In the genomic region with DNA sequence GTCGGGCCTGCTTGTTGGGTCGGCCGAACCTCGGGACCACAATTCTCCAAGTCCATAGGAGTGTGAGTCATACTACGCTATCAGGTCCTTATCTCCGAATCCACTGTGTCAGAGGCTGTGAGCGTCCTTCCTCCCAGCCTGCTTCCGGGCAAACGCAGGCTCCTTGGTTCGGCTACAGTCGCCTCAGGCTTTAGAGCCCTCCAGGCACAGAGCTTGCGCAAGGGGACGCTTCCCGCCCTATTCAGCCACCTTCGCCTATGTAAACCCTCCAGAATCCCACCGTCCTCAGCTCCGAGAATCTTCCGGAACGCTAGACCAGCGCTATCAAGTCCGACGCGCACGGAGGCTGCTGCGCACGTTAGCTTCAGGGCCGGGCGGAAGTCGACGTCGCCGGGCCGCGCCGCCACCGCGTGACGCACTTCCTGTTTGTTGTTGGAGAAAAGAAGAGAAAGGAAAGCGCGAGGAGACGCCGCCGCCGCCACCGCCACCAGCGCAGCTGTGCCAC, we compare ENCODE assay signal across 7 mouse cellular contexts. TPM values are rescaled to one million over a fixed set of nuclear protein-coding genes. Genes with fewer than 3 reads are reported as not detected.
DNase-seq lines count a peak whose midpoint lies in the region; ATAC-seq lines count a peak whose summit lies in the region.

Gene Dnajb6, plus strand, starts transcription at position 132 of the 505 bp plus-strand sequence.
Gene Gm5129, minus strand, starts transcription at position 380 of the 505 bp plus-strand sequence.

- peak within 1 kb of the TSS; percentile 99 for H3K4me3 ChIP-seq in embryonic facial prominence, embryonic 10.5 days
- H3K4me3 ChIP-seq in limb, embryonic 10.5 days: peak within 1 kb of the TSS; percentile 78
- peak within 1 kb of the TSS; percentile 77 for H3K4me3 ChIP-seq in midbrain, embryonic 13.5 days (replicated peaks)

- WGBS in embryonic facial prominence, embryonic 10.5 days: under 1% methylated on average over 46 of the region's 46 CpGs
- under 1% methylated on average over 46 of the region's 46 CpGs for whole genome bisulfite sequencing in limb, embryonic 10.5 days
- under 1% methylated on average over 46 of the region's 46 CpGs for WGBS in midbrain, embryonic 13.5 days

- DNase-seq in adrenal gland, postnatal 10 days: peak; percentile 99
- DNase-seq in embryonic facial prominence, embryonic 10.5 days (ENCODE audit: low spot score): peak; percentile 96
- DNase-seq in kidney, adult 11 months: peak; percentile 94
- peak; percentile 96 for DNase-seq in limb, embryonic 10.5 days (ENCODE audit: low spot score)
- DNase-seq in spleen, adult 12 weeks (ENCODE audit: low spot score): peak; percentile 87

- H3K36me3 ChIP-seq in embryonic facial prominence, embryonic 10.5 days (replicated peaks): peaks cover 5% of the 10 kb centered on the region; the same call in 1 of the 2 replicates
- 0 out of 2 replicates have a peak, but pooled peaks cover 5% of the 10 kb centered on the region for H3K36me3 ChIP-seq in limb, embryonic 10.5 days
- H3K36me3 ChIP-seq in midbrain, embryonic 13.5 days: no peaks in the 10 kb centered on the region

- H3K9me3 ChIP-seq in embryonic facial prominence, embryonic 10.5 days: no peaks in the 10 kb centered on the region
- H3K9me3 ChIP-seq in limb, embryonic 10.5 days (replicated peaks): no peaks in the 10 kb centered on the region
- H3K9me3 ChIP-seq in midbrain, embryonic 13.5 days: no peaks in the 10 kb centered on the region

- H3K9ac ChIP-seq in midbrain, embryonic 13.5 days (replicated peaks): peak within 1 kb of the TSS; percentile 89

- no peaks in the 10 kb centered on the region for H3K27me3 ChIP-seq in embryonic facial prominence, embryonic 10.5 days (replicated peaks; ENCODE audit: low read depth, poor library complexity, severe bottlenecking)
- no peaks in the 10 kb centered on the region for H3K27me3 ChIP-seq in limb, embryonic 10.5 days (ENCODE audit: low read depth, poor library complexity, severe bottlenecking)
- H3K27me3 ChIP-seq in midbrain, embryonic 13.5 days: no peaks in the 10 kb centered on the region

- peaks cover 24% of the 10 kb centered on the region for H3K4me1 ChIP-seq in embryonic facial prominence, embryonic 10.5 days
- H3K4me1 ChIP-seq in limb, embryonic 10.5 days: peaks cover 15% of the 10 kb centered on the region
- peaks cover 39% of the 10 kb centered on the region for H3K4me1 ChIP-seq in midbrain, embryonic 13.5 days (replicated peaks)

- peak; percentile 81 for ATAC-seq in granulocyte monocyte progenitor cell, adult 5-6 weeks (replicated peaks; ENCODE audit: poor library complexity, severe bottlenecking)
- peak; percentile 98 for ATAC-seq in midbrain, embryonic 13.5 days

- H3K4me2 ChIP-seq in midbrain, embryonic 13.5 days (replicated peaks): peak within 1 kb of the TSS; percentile 71

- peak within 1 kb of the TSS; percentile 95 for H3K27ac ChIP-seq in embryonic facial prominence, embryonic 10.5 days (replicated peaks)
- H3K27ac ChIP-seq in limb, embryonic 10.5 days: peak within 1 kb of the TSS; percentile 95
- H3K27ac ChIP-seq in midbrain, embryonic 13.5 days: peak within 1 kb of the TSS; percentile 92

RNA-seq across cellular contexts. Expression of gene Dnajb6, which starts in this region (rescaled TPM):
- total RNA-seq in adrenal gland, postnatal 10 days (2021): 100 to 1,000 TPM; 101 to 112 TPM
- polyA plus RNA-seq in embryonic facial prominence, embryonic 10.5 days (2016; fragmentation: Nextera tagmentation; extraction: Ambion mirVana): 173 and 181 TPM in 2 replicates
- total RNA-seq in granulocyte monocyte progenitor cell, adult 5-6 weeks (2014; fragmentation: Nextera tagmentation): 129 and 145 TPM in 2 replicates
- total RNA-seq in granulocyte monocyte progenitor cell, adult 5-6 weeks (2017): 142 and 197 TPM in 2 replicates
- polyA plus RNA-seq in limb, embryonic 10.5 days (2016; fragmentation: Nextera tagmentation; extraction: Ambion mirVana): 177 and 179 TPM in 2 replicates
- polyA plus RNA-seq in midbrain, embryonic 13.5 days (2015; fragmentation: Nextera tagmentation; extraction: Ambion mirVana): 299 and 342 TPM in 2 replicates

RNA-seq across cellular contexts. Expression of gene Gm5129, which starts in this region (rescaled TPM):
- not detected for total RNA-seq in adrenal gland, postnatal 10 days (2021)
- not detected in 2 replicates for polyA plus RNA-seq in embryonic facial prominence, embryonic 10.5 days (2016; fragmentation: Nextera tagmentation; extraction: Ambion mirVana)
- not detected in 2 replicates for total RNA-seq in granulocyte monocyte progenitor cell, adult 5-6 weeks (2014; fragmentation: Nextera tagmentation)
- not detected in 2 replicates for total RNA-seq in granulocyte monocyte progenitor cell, adult 5-6 weeks (2017)
- 0.86 TPM in 1 of 2 replicates, not detected in the other for polyA plus RNA-seq in limb, embryonic 10.5 days (2016; fragmentation: Nextera tagmentation; extraction: Ambion mirVana)
- polyA plus RNA-seq in midbrain, embryonic 13.5 days (2015; fragmentation: Nextera tagmentation; extraction: Ambion mirVana): not detected in 2 replicates

Comparison
In these comparisons a context has a peak if more than half of its experiments do, and no peak if none do; other contexts are left out.
1. Peak in every context shown above with its lines: DNase-seq, ATAC-seq, H3K4me3 ChIP-seq and H3K27ac ChIP-seq.